17 mouse cellular contexts compared by ENCODE assay signal in genomic region chr1:132286735-132287134, GRCm38 (mm10). TPM values are rescaled to one million over a fixed set of nuclear protein-coding genes. Genes with fewer than 3 reads are reported as not detected.
"Had no signal": no experiment of that assay in that cellular context is flagged by ENCODE, and none has a peak within 500 bp of the region (broad histone marks: within the 10 kb centered on the region; RNA-seq: fewer than 3 reads in every experiment).

No protein-coding gene starts in this region.

- ATAC-seq: midbrain, embryonic 15.5 days had no signal

- H3K9ac ChIP-seq: limb, embryonic 13.5 days; liver, embryonic 14.5 days; lung, embryonic 15.5 days; midbrain, embryonic 15.5 days; neural tube, embryonic 13.5 days had no signal

- H3K27ac ChIP-seq: kidney, postnatal 0 days; limb, embryonic 13.5 days; liver, embryonic 14.5 days; lung, embryonic 15.5 days; neural tube, embryonic 13.5 days had no signal

- H3K4me3 ChIP-seq: limb, embryonic 13.5 days; lung, embryonic 15.5 days; midbrain, embryonic 15.5 days; neural tube, embryonic 13.5 days had no signal

- H3K9me3 ChIP-seq: limb, embryonic 13.5 days; lung, embryonic 15.5 days; midbrain, embryonic 15.5 days; neural tube, embryonic 13.5 days had no signal

- H3K27me3 ChIP-seq: lung, embryonic 15.5 days; neural tube, embryonic 13.5 days had no signal

- H3K36me3 ChIP-seq: limb, embryonic 13.5 days; lung, embryonic 15.5 days; midbrain, embryonic 15.5 days; neural tube, embryonic 13.5 days had no signal

- DNase-seq: kidney, adult 11 months; kidney, adult 9 months; right cerebral cortex, postnatal 14 days; thymus, postnatal 36 days had no signal

- H3K4me2 ChIP-seq: limb, embryonic 13.5 days; lung, embryonic 15.5 days; midbrain, embryonic 11.5 days; midbrain, embryonic 15.5 days; neural tube, embryonic 13.5 days had no signal

RNA-seq across cellular contexts. Expression of gene Gm10188, which starts 57.2 kb away (rescaled TPM):
- polyA plus RNA-seq: intestine, embryonic 14.5 days; kidney, postnatal 0 days; large intestine, adult 2 months; limb, embryonic 13.5 days; liver, adult 2 months; liver, embryonic 14.5 days; lung, embryonic 15.5 days; neural tube, embryonic 13.5 days; small intestine, adult 2 months; stomach, embryonic 16.5 days; thymus, postnatal 0 days had no signal
